Mouse (Mus musculus) layer of hippocampus, adult 2 months (tissue): ENCODE measurements at regions not wholly inside any gene's neighbourhood (a gene's known extent, or its start where the extent isn't known, plus 50 kb on each side); places are given as distances from the start of the nearest gene placed in this dataset.
A peak's percentile ranks its signal among the peaks of the same experiment; 100 is the strongest.

Experiments used
- DNase-seq, 2 experiments: peaks; one replicate each; pipeline ENCODE4 v3.0.0; 2022; ENCODE audit warnings: low spot score in 2 of 2
- H3K27ac ChIP-seq: fragments of 200-600 bp; 2 replicates; pipeline ENCODE4 v1.8.1; 2022
- H3K4me3 ChIP-seq: fragments of 200-600 bp; 2 replicates; pipeline ENCODE4 v1.8.1; 2022; ENCODE audit warnings: mild to moderate bottlenecking
- CTCF ChIP-seq: fragments of 200-600 bp; conservative IDR thresholded peaks from 2 replicates; pipeline ENCODE4 v1.8.1; 2022; ENCODE audit warnings: antibody characterized with exemption, mild to moderate bottlenecking, moderate library complexity

- no peak overlapping the region for H3K27ac ChIP-seq
- no peak for TF ChIP-seq CTCF
- peak in 1 of 2 experiments; percentile 49 for DNase-seq
- no peak overlapping the region for H3K4me3 ChIP-seq
Observed at GRCm38 (mm10) chr14:60502552-60502951, 129.5 kb downstream of the Amer2 start.

- Histone ChIP-seq H3K4me3 (no peak overlapping the region), H3K27ac (no peak overlapping the region)
- no peak for TF ChIP-seq CTCF
- no peak for DNase-seq
Observed at GRCm38 (mm10) chr14:60505066-60505465, 128.7 kb upstream of the Spata13 start.

- no peak overlapping the region for H3K4me3 ChIP-seq
- H3K27ac ChIP-seq = no peak overlapping the region
- TF ChIP-seq CTCF = no peak
- DNase-seq = no peak
Observed at GRCm38 (mm10) chr14:60506296-60506695, 127.5 kb upstream of the Spata13 start.

- DNase-seq = no peak
- Histone ChIP-seq H3K4me3 (no peak overlapping the region), H3K27ac (no peak overlapping the region)
- TF ChIP-seq CTCF = peak; percentile 89
Observed at GRCm38 (mm10) chr14:60513560-60513959, 120.2 kb upstream of the Spata13 start.

GRCm38 (mm10) chr14:60515094-60515786 is 118.6 kb upstream of the Spata13 start:
- no peak for TF ChIP-seq CTCF
- Histone ChIP-seq H3K4me3 (no peak overlapping the region), H3K27ac (no peak overlapping the region)
- DNase-seq = no peak

GRCm38 (mm10) chr14:60517891-60518290 is 115.9 kb upstream of the Spata13 start:
- no peak overlapping the region for H3K4me3 ChIP-seq
- TF ChIP-seq CTCF = no peak
- no peak overlapping the region for H3K27ac ChIP-seq
- DNase-seq = no peak

GRCm38 (mm10) chr14:60523010-60523409 is 110.8 kb upstream of the Spata13 start:
- TF ChIP-seq CTCF = no peak
- Histone ChIP-seq H3K4me3 (no peak overlapping the region), H3K27ac (no peak overlapping the region)
- no peak for DNase-seq

GRCm38 (mm10) chr14:60524869-60525268 is 108.9 kb upstream of the Spata13 start:
- no peak for DNase-seq
- Histone ChIP-seq H3K4me3 (no peak overlapping the region), H3K27ac (no peak overlapping the region)
- no peak for TF ChIP-seq CTCF

GRCm38 (mm10) chr14:60525284-60525962 is 108.4 kb upstream of the Spata13 start:
- DNase-seq = peak; percentile 53 to 84
- Histone ChIP-seq H3K4me3 (no peak overlapping the region), H3K27ac (no peak overlapping the region)
- peak; percentile 92 for TF ChIP-seq CTCF

GRCm38 (mm10) chr14:60525979-60526378 is 107.8 kb upstream of the Spata13 start:
- H3K27ac ChIP-seq = no peak overlapping the region
- TF ChIP-seq CTCF = no peak
- H3K4me3 ChIP-seq = no peak overlapping the region
- DNase-seq = no peak

- Histone ChIP-seq H3K4me3 (no peak overlapping the region), H3K27ac (no peak overlapping the region)
- TF ChIP-seq CTCF = no peak
- DNase-seq = no peak
Observed at GRCm38 (mm10) chr14:60526832-60527231, 107.0 kb upstream of the Spata13 start.

- DNase-seq = no peak
- no peak overlapping the region for H3K4me3 ChIP-seq
- no peak overlapping the region for H3K27ac ChIP-seq
- no peak for TF ChIP-seq CTCF
Observed at GRCm38 (mm10) chr14:60527951-60528350, 105.8 kb upstream of the Spata13 start.

GRCm38 (mm10) chr14:60528520-60528919 is 105.3 kb upstream of the Spata13 start:
- Histone ChIP-seq H3K4me3 (no peak overlapping the region), H3K27ac (no peak overlapping the region)
- DNase-seq = no peak
- TF ChIP-seq CTCF = no peak

- no peak overlapping the region for H3K27ac ChIP-seq
- DNase-seq = peak; percentile 27 to 39
Observed at GRCm38 (mm10) chr14:60529022-60529421, 104.8 kb upstream of the Spata13 start.

More at GRCm38 (mm10) chr14:60529022-60529421, 104.8 kb upstream of the Spata13 start:
- H3K4me3 ChIP-seq = no peak overlapping the region
- TF ChIP-seq CTCF = no peak
